Mouse (Mus musculus) MEL (cell line): ENCODE data around the gene Gm1043. TPM values are rescaled to one million over a fixed set of nuclear protein-coding genes. Genes with fewer than 3 reads are reported as not detected.

Experiments
- DNase-seq: peaks from one replicate; pipeline ENCODE4 v3.0.0; 2011; ENCODE audit warnings: low read depth, low spot score
- H3K27ac ChIP-seq: 2 replicates; pipeline ENCODE4 v1.5.1; 2012; ENCODE audit warnings: low read depth, mild to moderate bottlenecking, control low read depth, low read length, moderate library complexity; ENCODE audit not compliant: control insufficient read depth
- H3K27me3 ChIP-seq, 2 experiments: fragments of 150-350 bp in 1 of 2; sonication (generic) in 1 of 2; 2 replicates each; pipeline ENCODE4 v1.6.1; 2012; ENCODE audit warnings: low read length in 2 of 2, mild to moderate bottlenecking in 2 of 2, improper control_type of control experiment in 1 of 2, moderate library complexity in 1 of 2; ENCODE audit not compliant: insufficient read depth in 2 of 2, control insufficient read depth in 1 of 2
- H3K36me3 ChIP-seq, 2 experiments: 2 replicates each; pipeline ENCODE4 v1.6.1; 2012 to 2014; ENCODE audit warnings: low read length in 2 of 2, improper control_type of control experiment in 1 of 2, inconsistent platforms in 1 of 2, mild to moderate bottlenecking in 1 of 2; ENCODE audit not compliant: insufficient read depth in 2 of 2, control insufficient read depth in 1 of 2
- H3K4me1 ChIP-seq, 2 experiments: fragments of 150-350 bp in 1 of 2; sonication (generic) in 1 of 2; 2 replicates each; pipeline ENCODE4 v1.6.1; 2012; ENCODE audit warnings: low read length in 2 of 2, improper control_type of control experiment in 1 of 2, mild to moderate bottlenecking in 1 of 2; ENCODE audit not compliant: insufficient read depth in 2 of 2, control insufficient read depth in 1 of 2
- H3K4me3 ChIP-seq, 2 experiments: fragments of 150-350 bp in 1 of 2; sonication (generic) in 1 of 2; 2 replicates each; pipeline ENCODE4 v1.5.1; 2012; ENCODE audit warnings: low read depth in 2 of 2, low read length in 2 of 2, mild to moderate bottlenecking in 2 of 2, moderate library complexity in 2 of 2, control low read depth in 1 of 2, improper control_type of control experiment in 1 of 2; ENCODE audit not compliant: control insufficient read depth in 1 of 2, insufficient read depth in 1 of 2
- H3K79me2 ChIP-seq: 2 replicates; pipeline ENCODE4 v1.6.1; 2012; ENCODE audit warnings: mild to moderate bottlenecking, low read length, moderate library complexity; ENCODE audit not compliant: control insufficient read depth, poor library complexity, insufficient read depth
- H3K9ac ChIP-seq: 2 replicates; pipeline ENCODE4 v1.6.1; 2012; ENCODE audit warnings: low read depth, mild to moderate bottlenecking, control low read depth, low read length, moderate library complexity; ENCODE audit not compliant: control insufficient read depth, poor library complexity, severe bottlenecking
- H3K9me3 ChIP-seq: fragments of 150-350 bp; sonication (generic); replicated peaks from 2 replicates; pipeline ENCODE4 v1.6.1; 2012; ENCODE audit warnings: mild to moderate bottlenecking, low read length, improper control_type of control experiment, moderate library complexity; ENCODE audit not compliant: insufficient read depth
- BHLHE40 ChIP-seq: IDR thresholded peaks from 2 replicates; pipeline ENCODE4 v1.6.1; 2012; ENCODE audit warnings: low read depth, mild to moderate bottlenecking, inconsistent platforms, low read length, improper control_type of control experiment, borderline replicate concordance
- CHD1 ChIP-seq: IDR thresholded peaks from 2 replicates; pipeline ENCODE4 v1.6.1; 2012; ENCODE audit warnings: low read depth, mild to moderate bottlenecking, inconsistent platforms, low read length, improper control_type of control experiment
- CHD2 ChIP-seq: IDR thresholded peaks from 2 replicates; pipeline ENCODE4 v1.6.1; 2011; ENCODE audit warnings: low read length, improper control_type of control experiment
- E2F4 ChIP-seq: IDR thresholded peaks from 2 replicates; pipeline ENCODE4 v1.6.1; 2011; ENCODE audit warnings: low read depth, low read length, improper control_type of control experiment, borderline replicate concordance
- ELF1 ChIP-seq: IDR thresholded peaks from 2 replicates; pipeline ENCODE4 v1.6.1; 2014; ENCODE audit warnings: low read depth, mild to moderate bottlenecking, inconsistent platforms, low read length, improper control_type of control experiment, moderate library complexity
- GATA1 ChIP-seq: IDR thresholded peaks from 2 replicates; pipeline ENCODE4 v1.6.1; 2011; ENCODE audit warnings: low read depth, low read length, improper control_type of control experiment
- HCFC1 ChIP-seq: IDR thresholded peaks from 2 replicates; pipeline ENCODE4 v1.6.1; 2012; ENCODE audit warnings: low read depth, mild to moderate bottlenecking, inconsistent platforms, low read length, improper control_type of control experiment, moderate library complexity
- JUND ChIP-seq: IDR thresholded peaks from 2 replicates; pipeline ENCODE4 v1.6.1; 2011; ENCODE audit warnings: low read depth, mild to moderate bottlenecking, improper control_type of control experiment, low read length
- MAX ChIP-seq: IDR thresholded peaks from 2 replicates; pipeline ENCODE4 v1.6.1; 2011; ENCODE audit warnings: low read length, improper control_type of control experiment
- NELFE ChIP-seq: IDR thresholded peaks from 2 replicates; pipeline ENCODE4 v1.6.1; 2011; ENCODE audit warnings: low read depth, low read length, improper control_type of control experiment
- POLR2A ChIP-seq, 2 experiments: IDR thresholded peaks; 2 replicates each; pipeline ENCODE4 v1.6.1; 2011 to 2012; ENCODE audit warnings: low read length in 2 of 2, mild to moderate bottlenecking in 2 of 2, control low read depth in 1 of 2, improper control_type of control experiment in 1 of 2, low read depth in 1 of 2, moderate library complexity in 1 of 2; ENCODE audit not compliant: control insufficient read depth in 1 of 2, insufficient read depth in 1 of 2, poor library complexity in 1 of 2
- SMC3 ChIP-seq: IDR thresholded peaks from 2 replicates; pipeline ENCODE4 v1.6.1; 2011; ENCODE audit warnings: low read depth, low read length, improper control_type of control experiment
- UBTF ChIP-seq: IDR thresholded peaks from 2 replicates; pipeline ENCODE4 v1.6.1; 2012; ENCODE audit warnings: low read depth, mild to moderate bottlenecking, inconsistent platforms, low read length, improper control_type of control experiment, moderate library complexity, borderline replicate concordance; ENCODE audit not compliant: insufficient read depth
- USF1 ChIP-seq: IDR thresholded peaks from 2 replicates; pipeline ENCODE4 v1.6.1; 2014; ENCODE audit warnings: low read depth, mild to moderate bottlenecking, inconsistent platforms, low read length, improper control_type of control experiment, moderate library complexity
- ZNF384 ChIP-seq: IDR thresholded peaks from 2 replicates; pipeline ENCODE4 v1.6.1; 2012; ENCODE audit warnings: low read depth, mild to moderate bottlenecking, inconsistent platforms, low read length, improper control_type of control experiment
- polyA plus RNA-seq, 2 experiments: library from polyadenylated mRNA; stranded (reverse) in 1 of 2; unstranded in 1 of 2; fragments of >175 nt in 1 of 2; fragments of >200 nt in 1 of 2; gene quantifications; 2 replicates each; pipeline versions ENCODE4 v1.2.1 to v1.2.4; 2012; ENCODE audit warnings: low replicate concordance in 2 of 2, low read depth in 1 of 2; ENCODE audit not compliant: insufficient read length in 2 of 2, insufficient read depth in 1 of 2, missing spikeins in 1 of 2
- total RNA-seq: library from RNA; depleted of rRNA; stranded (reverse); fragments of 300-350 nt; gene quantifications from 2 replicates; pipeline ENCODE4 v1.2.3, GENCODE M21; 2012

Gm1043 gene
- total and polyA plus RNA-seq, 3 experiments, result not detected

- Histone ChIP-seq H3K4me3 (no peak overlapping the region), H3K27ac (no peak overlapping the region), H3K79me2 (no peaks in the 10 kb centered on the region), H3K36me3 (no peaks in the 10 kb centered on the region), H3K4me1 (no peaks in the 10 kb centered on the region), H3K27me3 (no peaks in the 10 kb centered on the region), H3K9me3 (no peaks in the 10 kb centered on the region), H3K9ac (no peak overlapping the region)
- TF ChIP-seq USF1 (no peak), MAX (no peak), UBTF (no peak), NELFE (no peak), HCFC1 (no peak), BHLHE40 (no peak), E2F4 (no peak), SMC3 (no peak), JUND (no peak), CHD2 (no peak)
- DNase-seq, result no peak
Measured at GRCm38 (mm10) chr5:37248870-37249269, 163.7 kb downstream of the Gm1043 start.

DNA sequence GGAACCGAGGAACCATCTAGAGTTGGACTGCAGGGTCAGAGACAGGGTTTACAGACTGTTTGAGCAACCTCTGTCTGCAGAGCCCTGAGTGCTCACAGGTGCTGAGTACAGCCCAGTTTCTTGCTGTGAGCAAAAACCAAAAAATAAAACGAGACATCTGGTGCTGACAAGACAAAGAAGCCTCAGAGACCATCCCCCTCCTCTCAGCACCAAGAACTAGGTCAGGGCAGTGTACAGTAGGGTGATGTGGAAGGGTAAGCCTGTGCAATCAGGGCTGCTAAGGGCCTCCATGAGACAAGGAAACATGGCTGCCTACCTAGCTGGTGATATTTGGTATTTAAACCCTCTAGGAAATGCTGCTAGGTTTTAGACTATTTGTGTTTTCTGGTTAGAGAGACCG, 166.4 kb downstream of the Gm1043 start:
- DNase-seq, result no peak
- Histone ChIP-seq H3K79me2 (no peaks in the 10 kb centered on the region), H3K27me3 (no peaks in the 10 kb centered on the region), H3K9ac (no peak overlapping the region), H3K9me3 (no peaks in the 10 kb centered on the region), H3K4me3 (no peak overlapping the region), H3K4me1 (no peaks in the 10 kb centered on the region), H3K36me3 (no peaks in the 10 kb centered on the region), H3K27ac (no peak overlapping the region)
- TF ChIP-seq GATA1, result no peak
- no peak for TF ChIP-seq ZNF384
- TF ChIP-seq JUND, result no peak
- no peak for TF ChIP-seq ELF1
- no peak for TF ChIP-seq POLR2A (IDR thresholded peaks at IDR 0.05; ENCODE audit: control insufficient read depth in 1 of 2, insufficient read depth in 1 of 2, low read depth in 1 of 2, low read length in 2 of 2, poor library complexity in 1 of 2)
- TF ChIP-seq HCFC1, result no peak
- no peak for TF ChIP-seq E2F4
- no peak for TF ChIP-seq CHD1
- TF ChIP-seq BHLHE40, result no peak
